Mouse (Mus musculus) cerebellum, adult 2 months (tissue): ENCODE measurements around the gene Fam124a.

Experiments
- CTCF ChIP-seq: fragments of 200-500 bp; IDR thresholded peaks from 2 replicates; pipeline ENCODE4 v1.5.1; 2011; ENCODE audit warnings: low read depth, mild to moderate bottlenecking, control low read depth, low read length, moderate library complexity, borderline replicate concordance; ENCODE audit not compliant: insufficient read depth
- POLR2A ChIP-seq: fragments of 200-500 bp; IDR thresholded peaks from 2 replicates; pipeline ENCODE4 v1.6.1; 2011; ENCODE audit warnings: low read length, control low read depth, borderline replicate concordance; ENCODE audit not compliant: insufficient read depth

GRCm38 (mm10) chr14:62627951-62628350 lies 72.4 kb downstream of the Fam124a start:
- no peak for TF ChIP-seq CTCF
- no peak for TF ChIP-seq POLR2A
